Mouse (Mus musculus): ENCODE results near the gene Rab15.

- TF ChIP-seq POLR2A (IDR thresholded peaks at IDR 0.05; ENCODE audit: low read depth, low read length) (no peak), CTCF (IDR thresholded peaks at IDR 0.05; ENCODE audit: borderline replicate concordance, insufficient read depth, low read length) (no peak)
These were observed 45.8 kb downstream of the Rab15 start for GRCm38 (mm10) chr12:76776898-76777297.

All from embryonic fibroblast, embryonic 13.5 days (primary cell).